Mouse (Mus musculus) spleen, adult 12 weeks (tissue): ENCODE results near the gene Irf4.

Source experiments
- DNase-seq: peaks from one replicate; pipeline ENCODE4 v3.0.0; 2022; ENCODE audit warnings: low spot score

The Irf4 gene

DNA sequence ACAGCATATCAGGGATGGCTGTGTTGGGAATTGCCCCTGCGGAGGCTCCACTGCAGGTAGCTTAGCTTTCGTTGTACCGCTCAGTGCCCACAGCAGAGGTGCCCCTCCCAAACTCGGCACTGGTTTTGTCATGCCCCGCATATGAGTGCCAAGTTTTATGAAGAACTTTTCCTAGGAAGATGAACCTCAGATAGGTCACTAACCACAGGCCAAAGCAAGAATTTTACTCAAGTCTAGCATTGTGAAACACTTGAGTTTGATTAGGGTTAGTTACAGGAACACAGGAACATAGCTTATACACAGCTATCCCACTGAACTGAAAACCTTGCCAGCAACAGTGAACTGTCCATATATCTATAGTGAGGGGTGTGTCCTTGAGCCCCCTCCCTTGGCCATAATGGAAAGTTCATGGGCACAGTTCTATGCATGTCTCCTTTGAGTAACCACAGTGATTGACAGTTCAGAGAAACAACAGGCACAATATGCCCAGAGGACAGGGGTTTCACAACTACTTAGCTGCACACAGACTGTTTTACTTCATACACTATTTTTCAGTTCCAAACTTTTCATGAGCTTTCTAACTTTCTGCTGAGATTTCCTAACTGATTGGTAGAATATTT, 53.4 kb downstream of the Irf4 start:
- no peak for DNase-seq

DNA sequence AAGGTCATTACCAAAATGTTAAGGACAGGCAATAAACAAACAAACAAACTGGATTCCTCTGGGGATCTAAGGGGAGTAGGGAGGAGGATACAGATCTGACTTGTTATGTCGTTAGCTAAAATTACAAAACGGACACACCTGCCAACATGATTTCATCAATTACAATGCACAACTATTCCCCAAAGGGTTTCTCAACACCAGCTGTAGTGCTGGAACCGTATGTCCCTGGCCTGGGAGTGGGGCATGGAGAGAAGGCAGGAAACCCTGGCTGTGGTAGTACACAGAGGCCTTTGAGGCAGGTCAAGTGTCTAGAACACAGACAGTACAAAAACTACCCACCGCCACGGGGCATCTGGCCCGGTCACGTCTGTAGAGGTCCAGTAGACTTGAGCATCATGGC, 60.2 kb downstream of the Irf4 start:
- DNase-seq, result no peak

DNA sequence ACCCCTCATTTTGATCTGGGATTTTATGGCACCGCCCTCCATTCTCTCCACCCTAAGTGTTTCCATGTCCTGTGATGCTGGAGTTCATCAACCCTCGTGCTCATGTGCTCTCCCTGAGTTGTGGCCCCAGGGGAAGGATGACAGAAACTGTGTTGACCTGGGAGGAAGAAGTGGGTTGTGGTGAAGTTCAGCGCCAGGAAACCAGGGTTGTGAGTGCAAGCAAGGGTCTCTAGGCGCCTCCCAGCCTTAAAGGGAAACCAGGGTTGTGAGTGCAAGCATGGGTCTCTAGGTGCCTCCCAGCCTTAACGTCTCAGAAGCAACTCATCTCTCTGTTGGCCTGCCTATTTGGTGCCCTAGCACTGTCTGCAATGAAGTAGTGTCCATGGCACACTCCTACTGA, 64.4 kb downstream of the Irf4 start:
- DNase-seq, result no peak

DNA sequence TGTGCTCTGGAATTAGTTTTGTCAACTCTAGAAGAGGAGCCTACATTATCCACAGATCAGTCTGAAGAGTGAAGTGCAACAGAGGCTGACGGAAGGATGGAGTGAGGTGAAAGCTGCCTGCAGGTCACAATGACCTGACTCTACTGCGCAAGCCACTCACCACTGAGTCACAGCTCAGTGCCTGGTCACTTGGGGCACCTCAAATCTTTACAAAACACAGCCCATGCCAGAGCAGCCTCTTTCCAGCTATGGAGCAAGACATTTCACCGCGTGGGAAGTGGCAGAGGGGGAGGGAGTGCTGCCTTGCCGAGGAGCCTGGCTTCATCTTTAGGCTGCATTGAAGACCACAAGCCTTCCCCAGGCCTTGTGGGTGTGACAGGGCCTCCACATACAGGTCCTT, 65.2 kb downstream of the Irf4 start:
- no peak for DNase-seq
